Mouse (Mus musculus) c-Kit-positive CD71-negative TER-119-negative erythroid progenitor cells, embryonic 14.5 days (primary cell): ENCODE data around the gene Ppp1r2.
"Not testable (repeated sequence)": the region's sequence is repeated elsewhere in the genome, so short reads cannot be mapped to it uniquely, and the experiment has no call there.

ENCODE experiments used
- DNase-seq: peaks from one replicate; pipeline ENCODE4 v3.0.0-alpha.2; 2013; ENCODE audit warnings: low read depth

Ppp1r2 gene

DNA sequence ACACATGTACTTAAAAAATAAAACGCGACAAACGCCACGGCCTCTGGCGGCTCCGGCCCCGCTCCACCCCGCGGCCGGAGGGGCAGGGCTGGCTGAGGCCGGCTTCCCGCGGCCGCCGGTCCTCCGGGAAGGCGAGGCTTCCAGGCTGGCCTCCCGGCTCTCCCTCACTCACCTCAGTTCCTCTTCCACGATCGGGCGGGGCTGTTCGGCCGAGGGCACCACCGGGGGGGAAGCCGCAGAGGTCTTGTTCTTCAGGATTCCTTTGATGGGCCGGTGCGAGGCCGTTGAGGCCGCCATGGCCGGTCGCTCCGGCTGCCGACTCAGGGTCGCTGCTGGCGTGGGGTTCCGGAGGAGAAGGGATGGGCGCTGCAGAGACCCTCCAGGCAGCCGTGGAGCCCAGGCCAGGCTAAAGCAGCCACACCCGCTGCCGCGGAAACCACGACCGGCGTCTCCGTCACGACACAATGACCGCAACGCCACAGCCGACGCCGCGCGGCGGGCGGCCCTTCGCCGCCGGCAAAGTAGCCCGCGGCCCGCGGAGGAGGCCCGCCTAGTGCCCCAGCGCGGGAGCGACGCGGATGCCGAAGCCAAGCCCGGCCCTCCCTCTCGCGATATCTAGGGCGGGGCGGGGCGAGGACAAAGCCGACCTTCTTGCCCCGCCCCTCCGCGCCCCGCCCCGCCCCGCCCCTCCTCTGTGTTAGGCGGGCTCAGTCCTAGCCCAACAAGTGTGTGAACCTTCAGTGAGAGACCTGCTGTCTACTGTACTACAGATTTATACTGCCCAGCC is at the start of gene Ppp1r2:
TSS of gene Ppp1r2 (minus strand) at position 604 of the 787 bp plus-strand sequence.
- peak; percentile 85 for DNase-seq

DNA sequence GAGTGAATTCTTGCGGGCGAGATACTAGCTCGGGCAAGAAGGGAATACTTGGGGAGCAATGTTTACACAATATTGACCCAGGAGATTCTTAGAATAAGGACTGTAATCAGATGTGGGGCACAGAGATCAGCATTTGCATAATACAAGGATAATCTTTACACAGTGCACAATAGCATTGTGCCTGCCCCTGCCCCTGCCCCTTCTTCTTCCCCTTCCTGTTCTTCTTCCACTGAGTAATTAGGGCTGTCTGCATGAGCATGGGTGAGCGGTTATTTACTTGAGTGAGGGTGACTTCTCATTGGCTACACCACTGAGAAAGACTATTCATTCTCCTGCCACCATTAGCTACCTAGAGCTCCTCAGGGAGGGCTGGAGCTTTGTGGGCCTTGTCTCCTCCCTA is 46.4 kb upstream of the Ppp1r2 start:
- DNase-seq = no peak

DNA sequence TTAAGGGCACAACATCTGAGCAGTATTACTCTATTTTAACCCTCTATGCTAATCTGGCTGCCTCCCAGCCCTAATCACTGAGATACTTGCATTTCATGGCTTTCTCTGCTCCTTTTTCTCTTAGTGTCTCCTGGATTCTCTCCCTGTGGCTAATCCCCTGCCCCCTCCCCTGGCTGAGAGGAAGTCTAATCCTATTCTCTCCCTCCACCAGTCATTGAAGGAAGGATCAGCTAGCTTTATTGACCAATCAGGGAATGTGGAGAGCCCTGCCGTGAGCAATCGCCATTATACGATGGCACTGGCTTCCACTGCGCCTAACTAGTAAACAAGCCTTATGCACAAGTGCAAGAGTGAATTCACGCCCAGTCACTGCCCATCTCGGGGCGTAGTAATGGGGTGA is 45.9 kb upstream of the Ppp1r2 start:
- no peak for DNase-seq

DNA sequence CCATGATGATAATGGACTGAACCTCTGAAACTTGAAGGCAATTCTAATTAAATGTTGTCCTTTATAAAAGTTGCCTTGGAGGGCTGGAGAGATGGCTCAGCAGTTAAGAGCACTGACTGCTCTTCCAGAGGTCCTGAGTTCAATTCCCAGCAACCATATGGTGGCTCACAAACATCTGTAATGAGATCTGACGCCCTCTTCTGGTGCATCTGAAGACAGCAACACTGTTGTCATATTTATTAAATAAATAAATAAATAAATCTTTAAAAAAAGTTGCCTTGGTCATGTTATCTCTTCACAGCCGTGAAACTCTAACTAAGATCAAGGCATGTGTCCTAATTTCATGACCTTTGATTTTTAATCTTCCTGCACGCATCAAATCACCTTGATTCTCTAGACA is 44.6 kb upstream of the Ppp1r2 start:
- not testable (repeated sequence) for DNase-seq

DNA sequence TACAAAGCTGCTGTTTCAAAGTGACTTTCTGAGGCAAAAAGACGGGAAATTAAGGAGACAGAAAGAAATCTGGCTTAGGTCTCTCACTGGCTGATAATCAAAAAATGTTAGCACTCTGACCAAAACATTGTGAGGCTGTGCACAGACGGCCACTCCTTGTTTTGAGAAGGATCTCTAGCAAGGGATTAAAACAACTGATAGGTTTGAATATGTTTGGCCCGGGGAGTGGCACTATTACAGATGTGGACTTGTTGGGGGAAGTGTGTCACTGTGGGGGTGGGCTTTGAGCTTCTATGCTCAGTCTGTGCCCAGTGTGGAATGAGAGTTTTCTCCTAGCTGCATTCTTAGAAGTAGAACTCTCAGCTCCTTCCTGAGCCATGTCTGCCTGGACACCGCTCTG is 44.2 kb upstream of the Ppp1r2 start:
- no peak for DNase-seq

DNA sequence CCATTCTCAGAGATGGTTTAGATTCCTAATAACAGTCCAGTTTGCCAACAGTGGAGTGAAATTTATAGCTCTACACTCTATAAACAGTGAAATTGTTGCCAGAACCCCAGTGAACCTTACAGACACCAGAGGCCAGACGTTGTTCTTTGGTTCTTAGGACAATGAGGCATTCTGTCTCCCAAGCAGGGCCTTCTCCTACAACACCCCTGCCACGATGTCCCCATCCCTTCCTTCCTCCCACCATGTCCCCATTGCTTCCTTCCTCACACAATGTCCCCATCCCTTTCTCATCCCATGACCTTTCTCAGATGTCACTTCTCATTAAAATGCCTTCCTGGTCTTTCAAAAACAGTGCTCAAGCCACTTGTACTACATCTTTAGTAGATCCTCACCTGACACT is 43.3 kb upstream of the Ppp1r2 start:
- DNase-seq = no peak

DNA sequence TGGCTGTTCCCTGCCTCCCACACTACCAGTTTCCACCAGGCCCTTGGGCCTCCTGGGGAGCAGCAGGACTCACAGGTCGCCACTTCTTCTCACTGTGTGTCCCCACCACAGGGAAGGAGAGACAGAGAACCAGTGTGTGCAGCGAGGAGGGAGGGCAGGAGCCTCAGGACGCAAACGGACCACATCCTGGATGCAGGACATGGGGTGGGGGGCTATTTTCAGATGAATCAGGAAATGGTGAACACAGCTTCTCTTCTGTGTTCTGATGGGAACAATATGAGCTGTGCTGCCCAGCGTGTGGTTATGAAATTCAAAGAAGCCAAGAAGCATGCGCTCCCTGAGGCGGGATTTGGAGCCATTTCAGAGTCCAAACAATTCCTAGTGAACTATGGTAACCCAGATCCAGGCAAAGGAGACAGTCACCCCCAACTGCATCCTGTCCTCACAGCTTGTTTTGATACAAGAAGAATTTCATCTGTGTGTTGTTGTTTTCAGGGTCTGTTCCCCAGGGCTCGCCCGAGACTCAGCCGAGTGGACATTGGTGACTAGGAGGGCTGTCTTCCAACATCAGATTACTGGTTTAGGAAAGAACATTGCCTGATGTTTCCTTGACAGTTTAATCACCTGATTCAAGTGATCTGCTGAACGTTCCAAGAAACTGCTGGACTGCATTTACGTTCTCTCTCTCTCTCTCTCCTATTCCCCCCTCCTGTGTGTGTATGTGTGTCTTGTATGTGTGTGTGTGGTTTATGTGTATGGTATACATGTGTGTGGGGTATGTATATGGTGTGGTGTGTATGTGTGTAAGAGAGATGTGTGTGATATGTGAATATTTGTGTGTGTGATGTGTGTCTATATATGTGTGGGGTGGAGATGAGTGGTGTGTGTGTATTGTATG is 41.4 kb upstream of the Ppp1r2 start:
- not testable (repeated sequence) for DNase-seq

DNA sequence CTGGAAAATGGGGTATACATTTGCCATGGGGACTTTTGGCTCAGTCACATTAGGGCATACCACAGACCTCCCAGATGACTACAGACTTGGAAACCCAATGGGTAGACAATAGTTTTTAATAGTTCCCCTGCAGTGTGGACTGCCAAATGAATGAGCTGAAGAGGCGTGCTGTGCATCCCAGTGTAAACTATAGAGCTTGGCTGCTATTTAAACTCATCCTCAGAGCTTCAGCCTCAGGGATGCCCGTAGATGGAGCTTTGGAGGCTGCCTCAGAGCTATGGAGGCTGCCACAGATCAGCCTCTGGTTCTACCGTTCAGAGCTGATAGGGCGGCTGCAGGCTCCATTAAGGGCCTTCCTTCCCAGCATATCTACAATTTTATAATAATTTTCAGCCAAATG is 40.2 kb upstream of the Ppp1r2 start:
- DNase-seq = no peak

DNA sequence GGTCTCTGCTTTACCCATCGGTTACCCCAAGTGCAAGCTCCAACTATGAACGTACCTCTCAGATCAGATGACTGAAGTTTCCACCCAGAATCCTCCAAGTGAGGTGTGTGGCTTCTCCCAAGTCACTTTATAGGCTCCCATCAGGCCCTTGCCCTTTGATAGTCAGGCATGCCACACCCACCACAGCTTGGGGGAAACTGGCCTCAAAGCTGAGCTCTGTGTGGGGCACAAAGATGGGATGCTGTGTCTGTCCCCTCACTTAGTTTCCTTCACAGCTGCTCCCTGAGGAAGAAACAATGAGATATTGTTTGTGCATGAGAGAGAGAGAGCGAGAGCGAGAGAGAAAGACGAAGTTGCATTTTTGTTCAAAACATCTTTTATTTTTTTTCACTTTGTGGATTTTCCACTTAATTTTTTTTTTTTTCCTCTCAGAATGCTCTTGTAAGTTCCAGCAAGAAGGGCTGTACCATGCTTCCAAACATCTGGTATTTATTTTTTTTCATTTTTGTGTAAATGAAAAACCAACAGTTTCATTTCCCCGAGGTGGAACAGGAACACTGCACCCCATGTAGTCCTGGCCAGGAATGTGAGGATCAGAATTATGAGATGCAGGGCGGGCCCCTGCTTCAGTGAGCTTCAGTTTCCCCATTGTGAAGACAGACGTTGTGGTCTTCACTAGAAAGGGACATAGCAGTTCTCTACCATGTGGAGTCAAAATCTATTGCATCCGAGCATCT is 39.6 kb upstream of the Ppp1r2 start, which contains the start of gene Apod:
TSS of gene Apod (minus strand) at position 312 of the 737 bp plus-strand sequence.
- DNase-seq = no peak

DNA sequence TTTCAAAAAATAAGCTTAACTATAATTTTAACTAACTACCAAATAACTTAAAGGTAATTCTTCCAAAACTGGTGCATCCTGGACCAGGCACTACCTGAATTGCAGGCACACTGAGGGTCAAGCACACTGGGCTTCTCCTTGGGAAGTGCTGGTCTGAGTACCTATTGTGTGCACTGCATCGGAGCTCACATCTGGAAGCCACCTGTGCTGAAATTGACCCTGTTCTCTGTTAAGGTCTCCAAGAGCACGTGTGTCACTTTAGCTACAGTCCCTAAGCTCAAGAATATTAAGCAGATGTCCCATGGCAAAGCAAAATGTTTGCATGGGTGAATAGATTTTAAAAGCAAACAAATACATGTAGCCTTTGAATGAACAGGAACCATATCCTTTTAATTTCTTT is 38.5 kb upstream of the Ppp1r2 start:
- DNase-seq = no peak

DNA sequence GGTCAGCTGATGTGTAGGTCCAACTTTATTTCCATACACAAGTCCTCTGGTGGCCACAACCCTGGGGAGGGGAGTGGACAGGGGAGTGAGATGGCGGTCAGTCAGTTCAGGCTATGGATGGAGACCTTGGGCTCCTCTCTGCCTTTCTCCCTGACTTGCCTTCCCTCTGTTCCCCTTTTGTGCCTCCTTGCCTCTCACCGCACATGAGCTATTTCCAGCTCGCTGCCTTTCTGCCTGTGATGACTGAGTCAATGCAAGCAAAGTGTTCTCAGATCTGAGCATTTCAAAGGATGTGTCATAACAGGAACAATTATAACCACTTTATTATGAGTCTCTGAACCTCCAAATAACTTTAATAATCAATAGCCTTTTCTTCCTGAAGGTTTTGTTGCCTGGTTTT is 37.2 kb upstream of the Ppp1r2 start:
- DNase-seq = no peak

DNA sequence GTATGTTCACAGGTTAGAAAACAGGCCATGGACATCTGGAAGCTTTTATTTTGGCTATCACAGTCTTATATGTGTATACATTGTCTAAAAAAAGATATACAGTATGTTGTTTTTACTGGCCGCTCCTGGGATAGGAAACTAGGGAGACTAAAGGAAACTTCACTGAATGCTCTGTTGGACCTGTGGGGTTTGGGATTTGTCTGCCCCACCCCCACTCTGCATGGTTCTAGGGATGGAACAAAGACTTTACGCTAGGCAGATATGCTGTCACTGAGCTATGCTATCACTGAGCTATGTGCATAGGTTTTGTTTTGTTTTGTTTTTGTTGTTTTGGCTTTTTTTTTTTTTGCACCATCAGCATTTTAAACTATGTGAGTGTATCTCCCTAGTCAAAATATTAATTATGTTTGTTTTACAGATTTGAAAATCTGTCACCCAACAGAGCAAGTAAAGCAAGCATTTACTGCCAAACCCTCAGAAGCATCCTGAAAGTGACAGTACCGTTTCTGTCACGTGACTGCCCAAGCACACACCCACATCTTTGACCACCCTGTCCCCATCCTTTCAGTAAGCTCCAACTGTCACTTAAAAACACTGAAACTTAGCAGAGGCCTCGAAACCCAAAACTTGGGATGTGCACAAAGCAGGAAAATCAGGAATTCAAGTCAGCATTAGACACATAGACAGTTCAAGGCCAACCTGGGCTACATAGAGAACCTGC is 30.3 kb upstream of the Ppp1r2 start:
- no peak for DNase-seq

DNA sequence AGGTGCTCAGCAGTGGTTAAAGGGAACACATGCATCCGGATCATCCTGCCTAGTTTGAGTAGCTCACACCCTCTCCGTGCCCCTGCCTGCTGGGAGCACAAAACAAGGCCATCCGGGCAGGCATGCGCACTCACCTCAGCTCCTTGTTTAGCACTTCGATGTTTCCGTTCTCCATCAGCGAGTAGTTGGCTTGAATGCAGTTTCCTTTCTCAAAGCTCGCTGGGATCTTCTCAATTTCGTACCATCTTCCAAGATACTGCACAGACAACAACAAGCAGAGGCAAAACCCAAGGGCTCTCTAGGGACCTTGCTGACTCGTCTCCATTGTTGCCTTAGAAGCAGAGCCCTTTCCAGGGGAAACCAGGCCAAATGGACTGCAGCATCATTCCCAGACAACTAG is 28.2 kb upstream of the Ppp1r2 start:
- DNase-seq = no peak

DNA sequence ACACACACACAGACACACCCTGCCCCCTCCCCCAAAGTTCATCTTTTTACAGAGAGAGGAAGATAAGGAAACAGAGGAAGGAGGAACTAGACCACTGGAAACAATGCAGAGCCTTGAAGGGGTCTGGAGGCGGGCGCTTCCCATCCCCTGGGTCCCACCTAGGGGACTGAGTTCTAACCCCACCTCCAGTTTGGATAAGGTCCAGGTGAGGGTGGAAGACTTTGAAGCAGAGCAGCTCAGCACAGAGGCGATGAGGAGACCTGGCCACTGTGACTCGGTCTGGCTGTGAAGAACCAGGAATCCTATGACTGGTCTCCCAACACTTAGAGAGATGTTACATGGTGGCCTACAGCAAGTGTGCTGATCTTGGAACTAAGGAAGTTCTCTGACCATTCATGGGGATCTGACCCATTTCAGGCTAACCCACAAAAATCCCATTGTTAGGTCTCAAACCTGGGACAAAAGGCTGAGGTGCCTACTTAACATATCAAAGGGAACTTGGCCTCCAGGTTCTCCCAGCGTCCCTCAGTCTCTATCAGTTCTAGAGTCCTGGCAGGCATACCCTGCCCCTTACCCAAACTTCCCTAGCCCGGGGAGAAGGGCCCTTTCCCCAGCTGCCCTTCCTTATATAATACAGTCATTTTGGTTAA is 25.9 kb upstream of the Ppp1r2 start:
- no peak for DNase-seq

DNA sequence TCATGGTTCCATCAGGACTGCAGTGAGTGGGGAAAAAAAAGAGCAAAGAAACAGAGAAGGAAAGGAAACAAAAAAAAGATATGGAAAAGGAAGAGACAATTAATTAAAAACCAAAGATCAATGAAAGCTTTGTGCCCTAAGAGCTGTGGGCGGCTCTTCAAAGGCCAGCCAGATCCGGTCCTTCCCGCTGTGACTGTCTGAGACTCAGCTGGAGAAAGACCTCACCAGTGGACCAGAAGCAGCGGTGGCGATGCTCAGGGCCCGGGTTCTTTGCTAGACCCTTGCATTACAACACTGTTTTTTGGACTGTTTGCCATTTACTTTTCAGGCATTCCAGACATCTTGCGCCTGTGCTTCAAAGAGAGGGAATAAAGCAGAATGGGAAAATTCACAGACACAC is 25.4 kb upstream of the Ppp1r2 start:
- DNase-seq = no peak

DNA sequence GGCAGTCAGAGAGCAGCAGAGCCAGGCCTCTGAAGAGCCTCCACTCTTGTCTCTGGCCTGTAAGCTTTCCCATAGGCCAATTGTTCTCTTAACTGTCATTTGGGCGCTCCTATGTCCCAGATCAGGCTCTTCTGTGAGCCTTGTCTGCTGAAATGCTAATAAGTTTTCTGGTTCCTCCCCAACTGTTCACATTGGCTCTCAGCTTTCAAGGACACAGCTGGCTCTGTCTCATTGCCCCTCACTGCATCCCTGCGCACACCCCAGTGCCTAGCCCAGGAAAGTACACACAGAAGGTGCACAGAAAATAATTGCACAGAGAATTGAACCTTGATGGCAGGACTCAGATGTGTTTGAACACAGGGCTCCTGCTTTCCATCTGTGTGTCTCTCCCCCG is 24.9 kb upstream of the Ppp1r2 start:
- no peak for DNase-seq

DNA sequence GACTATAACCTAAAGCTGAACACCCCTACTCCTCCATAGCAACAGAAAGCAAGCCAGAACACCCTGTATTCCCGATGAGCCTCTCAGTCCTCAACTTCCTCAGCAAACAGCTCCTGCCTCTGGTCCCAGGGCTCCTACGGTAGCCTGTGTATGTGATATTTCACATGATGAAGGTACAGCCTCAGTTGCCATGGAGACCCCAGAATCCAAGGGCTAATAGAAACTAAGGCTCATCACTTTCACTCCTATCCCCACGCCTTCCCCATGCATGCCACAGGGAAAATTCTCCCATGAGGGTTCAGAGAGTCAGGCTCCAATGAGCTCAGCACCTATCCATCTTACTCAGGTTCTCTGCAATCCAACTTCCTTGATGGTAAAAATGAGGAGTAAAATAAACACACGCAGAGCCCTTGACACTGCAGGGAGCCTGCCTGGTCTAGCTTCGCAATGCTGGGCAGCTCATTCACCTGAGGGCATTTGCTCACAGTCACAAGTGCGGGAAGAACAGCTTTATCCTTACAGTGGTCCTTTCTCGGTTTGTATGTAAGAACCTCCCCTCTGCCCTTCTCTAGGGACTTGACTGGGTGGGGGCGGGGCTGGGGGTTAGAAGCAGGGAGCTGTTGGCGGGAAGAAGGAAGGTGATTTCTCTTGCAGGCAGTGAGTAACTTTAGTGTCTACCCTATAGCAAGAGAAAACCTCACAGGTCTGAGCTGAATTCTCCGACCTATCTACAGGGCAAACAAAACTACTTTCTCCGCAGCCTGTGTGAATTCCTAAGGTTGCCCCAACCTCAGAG is 24.3 kb upstream of the Ppp1r2 start:
- DNase-seq = no peak

DNA sequence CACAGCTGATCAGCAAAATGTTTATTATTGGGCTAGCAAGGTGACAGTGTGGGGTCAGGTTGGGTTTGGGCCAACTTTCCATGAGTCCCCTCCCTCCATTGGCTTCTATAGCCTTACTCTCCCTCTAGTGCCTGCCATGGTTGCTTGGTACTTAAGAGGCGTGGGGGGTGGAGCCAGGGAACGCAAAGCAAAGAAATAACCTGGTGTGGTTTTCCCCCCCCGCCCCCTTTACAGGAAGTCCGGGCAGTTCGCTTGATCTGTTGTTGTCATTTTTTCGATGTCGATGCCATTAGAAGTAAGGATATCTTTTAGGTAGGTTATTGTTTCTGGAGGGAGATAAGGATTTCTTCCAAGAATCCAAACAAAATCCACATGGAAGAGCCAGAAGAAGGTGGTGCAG is 22.0 kb upstream of the Ppp1r2 start:
- DNase-seq = no peak

DNA sequence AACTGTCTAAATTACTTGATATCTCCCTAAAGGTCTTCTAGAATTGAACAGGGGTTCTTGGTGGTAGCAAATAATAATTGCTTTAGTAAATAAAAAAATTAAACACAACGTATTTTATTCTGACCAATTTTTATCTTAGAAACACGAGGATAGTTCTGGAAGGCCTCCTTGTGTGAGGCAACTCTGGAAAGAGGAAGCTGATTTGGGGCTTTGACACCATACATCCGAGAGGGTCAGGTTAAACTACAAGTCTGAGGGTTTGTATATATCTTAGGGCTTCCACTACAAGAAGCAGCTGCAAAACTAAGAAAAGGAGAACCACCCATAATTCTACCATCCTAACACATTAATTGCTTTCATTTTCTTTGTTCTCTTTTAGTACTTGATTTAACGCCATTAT is 18.7 kb upstream of the Ppp1r2 start:
- no peak for DNase-seq

DNA sequence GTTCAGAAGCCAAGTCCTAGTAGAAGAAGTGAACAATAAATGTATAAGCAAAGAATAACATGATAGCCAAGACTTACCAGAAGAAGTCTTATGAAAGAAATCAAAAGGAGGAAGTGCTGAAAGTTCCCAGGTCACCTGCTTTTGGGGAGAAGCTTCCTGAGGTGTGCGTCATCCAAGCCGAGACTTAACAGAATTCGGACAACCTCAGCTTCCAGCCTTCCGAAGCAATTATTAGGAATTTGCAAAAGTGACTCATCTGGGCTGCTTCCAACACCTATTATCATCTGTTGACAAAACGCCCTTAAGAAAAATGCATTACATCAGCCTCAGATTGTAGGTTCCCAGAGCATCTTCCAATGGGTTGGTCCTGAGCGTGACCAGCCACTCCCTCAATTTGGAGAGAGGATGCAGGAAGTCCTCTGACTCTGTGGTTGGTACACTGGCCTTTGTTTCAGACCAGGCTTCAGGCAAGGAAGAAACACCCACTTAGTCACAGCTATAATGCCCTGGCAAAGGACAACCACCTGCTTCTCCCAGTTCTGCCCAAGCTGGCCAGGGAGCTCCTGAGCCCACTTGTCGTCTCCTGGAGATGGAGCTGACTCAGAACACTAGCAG is 15.8 kb upstream of the Ppp1r2 start:
- no peak for DNase-seq
